In genomic region chr6:115692963-115693730, GRCm38 (mm10) we compare ENCODE assay signal across 8 mouse cellular contexts. TPM values are rescaled to one million over a fixed set of nuclear protein-coding genes. Genes with fewer than 3 reads are reported as not detected.
A peak's percentile ranks its signal among the peaks of the same experiment; 100 is the strongest.
DNase-seq lines count a peak whose midpoint lies in the region; ATAC-seq lines count a peak whose summit lies in the region.

No protein-coding gene starts in this region.

- WGBS in heart, embryonic 11.5 days (ENCODE audit: insufficient replicate concordance): 64% methylated on average over 5 of the region's 5 CpGs
- WGBS in midbrain, embryonic 11.5 days: 61% methylated on average over 5 of the region's 5 CpGs
- WGBS in midbrain, embryonic 13.5 days: 72% methylated on average over 5 of the region's 5 CpGs

- no peak for DNase-seq in heart, adult 18-20 months
- peak; percentile 54 for DNase-seq in midbrain, embryonic 11.5 days (ENCODE audit: low spot score, missing footprints)
- peak; percentile 67 for DNase-seq in induced T-regulatory cell, adult 2 months (ENCODE audit: low read depth)
- DNase-seq in thymus, postnatal 25 days: peak; percentile 36
- no peak for DNase-seq in left cerebral cortex, adult 18-20 months (ENCODE audit: low spot score in 2 of 2)
- no peak for DNase-seq in left cerebral cortex, adult 11 months (ENCODE audit: low spot score)

- no peaks in the 10 kb centered on the region for H3K9me3 ChIP-seq in heart, embryonic 11.5 days (replicated peaks; ENCODE audit: control insufficient read depth, low read length)
- no peaks in the 10 kb centered on the region for H3K9me3 ChIP-seq in midbrain, embryonic 11.5 days (ENCODE audit: control insufficient read depth, low read length)
- no peaks in the 10 kb centered on the region for H3K9me3 ChIP-seq in midbrain, embryonic 13.5 days

- no peak overlapping the region for H3K4me3 ChIP-seq in heart, embryonic 11.5 days (ENCODE audit: low read depth, low read length)
- no peak overlapping the region for H3K4me3 ChIP-seq in midbrain, embryonic 11.5 days (ENCODE audit: low read depth, low read length)
- no peak overlapping the region for H3K4me3 ChIP-seq in midbrain, embryonic 13.5 days (replicated peaks)

- H3K9ac ChIP-seq in heart, embryonic 11.5 days (ENCODE audit: low read depth, low read length): no peak overlapping the region
- no peak overlapping the region for H3K9ac ChIP-seq in midbrain, embryonic 11.5 days (ENCODE audit: low read length)
- no peak overlapping the region for H3K9ac ChIP-seq in midbrain, embryonic 13.5 days (replicated peaks)

- peak overlapping the region; percentile 15; the same call in 1 of the 2 replicates for H3K27ac ChIP-seq in heart, embryonic 11.5 days (ENCODE audit: low read depth, low read length)
- H3K27ac ChIP-seq in midbrain, embryonic 11.5 days (ENCODE audit: low read depth, low read length): no peak overlapping the region
- no peak overlapping the region for H3K27ac ChIP-seq in midbrain, embryonic 13.5 days

- no peak for ATAC-seq in heart, embryonic 11.5 days (replicated peaks; ENCODE audit: insufficient number of reproducible peaks, low FRiP score, low TSS enrichment)
- ATAC-seq in midbrain, embryonic 11.5 days (ENCODE audit: low FRiP score): no peak
- ATAC-seq in midbrain, embryonic 13.5 days: no peak

- H3K4me1 ChIP-seq in heart, embryonic 11.5 days (ENCODE audit: control insufficient read depth, insufficient read depth, low read length): peaks cover 18% of the 10 kb centered on the region
- H3K4me1 ChIP-seq in midbrain, embryonic 11.5 days (ENCODE audit: control insufficient read depth, insufficient read depth, low read length): peaks cover 4% of the 10 kb centered on the region; the same call in 1 of the 2 replicates
- H3K4me1 ChIP-seq in midbrain, embryonic 13.5 days (replicated peaks): no peaks in the 10 kb centered on the region

- no peaks in the 10 kb centered on the region for H3K27me3 ChIP-seq in heart, embryonic 11.5 days (ENCODE audit: control insufficient read depth, insufficient read depth, low read length)
- no peaks in the 10 kb centered on the region for H3K27me3 ChIP-seq in midbrain, embryonic 11.5 days (ENCODE audit: control insufficient read depth, insufficient read depth, low read length)
- H3K27me3 ChIP-seq in midbrain, embryonic 13.5 days: no peaks in the 10 kb centered on the region

- H3K4me2 ChIP-seq in heart, embryonic 11.5 days: no peak overlapping the region
- no peak overlapping the region for H3K4me2 ChIP-seq in midbrain, embryonic 11.5 days
- no peak overlapping the region for H3K4me2 ChIP-seq in midbrain, embryonic 13.5 days (replicated peaks)

- H3K36me3 ChIP-seq in heart, embryonic 11.5 days (ENCODE audit: control insufficient read depth, insufficient read depth, low read length): no peaks in the 10 kb centered on the region
- H3K36me3 ChIP-seq in midbrain, embryonic 11.5 days (ENCODE audit: control insufficient read depth, insufficient read depth, low read length): no peaks in the 10 kb centered on the region
- no peaks in the 10 kb centered on the region for H3K36me3 ChIP-seq in midbrain, embryonic 13.5 days

RNA-seq across cellular contexts. Expression of gene Raf1, which starts 16.7 kb away (rescaled TPM):
- polyA plus RNA-seq in heart, embryonic 11.5 days (2014; fragmentation: Nextera tagmentation; extraction: Ambion mirVana): 96.3 and 107 TPM in 2 replicates
- 100 to 1,000 TPM; 107 to 111 TPM for total RNA-seq in heart, adult 18-20 months (2021)
- 141 and 146 TPM in 2 replicates for polyA plus RNA-seq in midbrain, embryonic 11.5 days (2014; fragmentation: Nextera tagmentation; extraction: Ambion mirVana)
- 141 and 159 TPM in 2 replicates for polyA plus RNA-seq in midbrain, embryonic 13.5 days (2015; fragmentation: Nextera tagmentation; extraction: Ambion mirVana)
- 10 to 100 TPM; 79.3 to 88.2 TPM for total RNA-seq in left cerebral cortex, adult 18-20 months (2021)

Comparison
In these comparisons a context has a peak if more than half of its experiments do, and no peak if none do; other contexts are left out.
1. DNase-seq: peak in midbrain, embryonic 11.5 days (single experiment), induced T-regulatory cell, adult 2 months (single experiment) and thymus, postnatal 25 days (single experiment); none in heart, adult 18-20 months (0 of 2), left cerebral cortex, adult 18-20 months (0 of 2) and left cerebral cortex, adult 11 months (single experiment).